Mouse (Mus musculus) limb, embryonic 10.5 days (tissue): Measurements from ENCODE around the gene Calb2. TPM values are rescaled to one million over a fixed set of nuclear protein-coding genes. Genes with fewer than 3 reads are reported as not detected.

Source experiments
- DNase-seq: peaks from one replicate; pipeline ENCODE4 v3.0.0-alpha.2; 2017; ENCODE audit warnings: low spot score
- H3K27ac ChIP-seq: fragments of 300-500 bp; sonication (generic); 2 replicates; pipeline ENCODE4 v1.5.1; 2016; ENCODE audit warnings: mild to moderate bottlenecking
- H3K27me3 ChIP-seq: fragments of 300-500 bp; sonication (generic); 2 replicates; pipeline ENCODE4 v1.6.1; 2016; ENCODE audit warnings: low read depth, mild to moderate bottlenecking; ENCODE audit not compliant: poor library complexity, severe bottlenecking
- H3K36me3 ChIP-seq: fragments of 300-500 bp; sonication (generic); 2 replicates; pipeline ENCODE4 v1.6.1; 2016; ENCODE audit warnings: mild to moderate bottlenecking, moderate library complexity
- H3K4me1 ChIP-seq: fragments of 300-500 bp; sonication (generic); 2 replicates; pipeline ENCODE4 v1.6.1; 2016
- H3K4me3 ChIP-seq: fragments of 300-500 bp; sonication (generic); 2 replicates; pipeline ENCODE4 v1.5.1; 2016; ENCODE audit warnings: mild to moderate bottlenecking, moderate library complexity
- H3K9me3 ChIP-seq: fragments of 300-500 bp; sonication (generic); replicated peaks from 2 replicates; pipeline ENCODE4 v1.6.1; 2016; ENCODE audit warnings: mild to moderate bottlenecking
- WGBS: fragments of 180-500 bp; shearing (Covaris S2); methylation state at CpG from one replicate; pipeline ENCODE4 v1.1.7; 2016; 5-methylcytosine and 5-hydroxymethylcytosine counted together
- polyA plus RNA-seq: library from polyadenylated mRNA; unstranded; fragments of >200 nt; fragmentation: Nextera tagmentation; extraction: Ambion mirVana; gene quantifications from 2 replicates; pipeline ENCODE4 v1.2.1, GENCODE M21; 2016

Calb2 gene
- polyA plus RNA-seq, 1 experiment from 2014 or later = 10.2 TPM

DNA sequence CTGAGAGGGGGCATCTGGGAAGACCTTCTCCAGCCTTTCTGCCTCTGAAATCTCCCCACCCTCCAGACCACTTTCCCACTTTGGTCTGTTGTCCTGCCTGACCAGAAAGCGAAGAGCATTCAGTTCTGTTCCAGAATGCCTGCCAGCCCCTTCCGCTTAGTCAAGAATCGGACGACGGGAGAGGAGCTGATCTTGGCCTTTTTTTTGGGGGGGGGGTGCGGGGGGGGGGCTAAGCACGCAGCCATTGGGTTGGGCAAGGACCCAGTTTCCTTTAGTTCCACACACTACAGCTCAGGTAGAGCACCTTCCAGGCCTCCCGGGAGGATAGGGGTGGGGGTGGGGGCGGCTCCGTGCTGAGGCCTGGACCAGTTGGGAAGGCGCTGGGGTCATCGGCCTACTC lies 67.1 kb downstream of the Calb2 start, which contains the start of gene Gm21964:
Gene Gm21964 (plus strand): TSS at position 301 of the 400 bp plus-strand sequence.
- Histone ChIP-seq H3K4me3 (no peak within 1 kb of the TSS), H3K27me3 (no peaks in the 10 kb centered on the region), H3K9me3 (no peaks in the 10 kb centered on the region), H3K36me3 (no peaks in the 10 kb centered on the region), H3K4me1 (no peaks in the 10 kb centered on the region), H3K27ac (no peak within 1 kb of the TSS)
- WGBS = 88% methylated on average over 12 of the region's 12 CpGs
- DNase-seq = no peak

DNA sequence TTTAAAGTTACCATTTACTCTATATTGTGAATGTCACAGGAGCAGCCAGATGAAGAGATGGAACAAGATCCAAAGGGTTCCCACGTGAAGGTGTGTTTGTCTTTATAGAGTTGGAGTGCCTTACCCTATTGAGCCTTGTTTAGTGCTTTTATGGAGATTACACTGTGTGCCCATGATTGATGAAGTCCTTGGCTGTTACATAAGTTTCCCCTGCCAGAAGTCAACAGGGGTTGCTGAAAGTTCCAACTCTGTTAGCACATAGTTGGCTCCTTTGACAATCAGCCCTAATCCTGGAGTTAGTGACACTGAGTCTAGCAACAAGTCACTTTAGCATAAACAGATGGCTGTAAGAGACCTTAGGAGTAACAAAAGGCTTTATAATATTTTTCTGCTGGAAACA lies 76.1 kb downstream of the Calb2 start:
- WGBS = 62% methylated on average over 1 of the region's 1 CpGs
- DNase-seq = no peak

More for the DNA sequence above, 76.1 kb downstream of the Calb2 start:
- Histone ChIP-seq H3K9me3 (peaks cover 6% of the 10 kb centered on the region), H3K4me3 (no peak overlapping the region), H3K36me3 (peaks cover 35% of the 10 kb centered on the region), H3K4me1 (no peaks in the 10 kb centered on the region), H3K27me3 (no peaks in the 10 kb centered on the region), H3K27ac (no peak overlapping the region)

Other genes with a start within 250 kb of the Calb2 start
- gene Marveld3, start 206.0 kb downstream of the Calb2 start, polyA plus RNA-seq = 0.39 and 0.89 TPM in 2 replicates
- not detected in 2 replicates for gene Tat, start 177.8 kb downstream of the Calb2 start, polyA plus RNA-seq
- gene Chst4, start 128.5 kb downstream of the Calb2 start, polyA plus RNA-seq = not detected in 2 replicates
- gene Zfp612, start 88.5 kb downstream of the Calb2 start, polyA plus RNA-seq = 6.4 and 9.3 TPM in 2 replicates
- gene Gm21964, start 67.0 kb downstream of the Calb2 start, polyA plus RNA-seq = not detected in 2 replicates
- gene Gm17720, start 65.5 kb downstream of the Calb2 start, polyA plus RNA-seq = not detected in 2 replicates
- 10.0 and 10.6 TPM in 2 replicates for gene Cmtr2, start 47.5 kb upstream of the Calb2 start, polyA plus RNA-seq
- 0.01 and 0.09 TPM in 2 replicates for gene Hydin, start 98.8 kb upstream of the Calb2 start, polyA plus RNA-seq